Mouse (Mus musculus) myocyte (in vitro differentiated cells): ENCODE results near the gene Snx30.

Source experiments
- POLR2A ChIP-seq: IDR thresholded peaks from one replicate; pipeline ENCODE4 v1.6.1; 2011; ENCODE audit warnings: low read depth, mild to moderate bottlenecking, control low read depth, moderate library complexity; ENCODE audit not compliant: insufficient read length
- REST ChIP-seq: IDR thresholded peaks from one replicate; pipeline ENCODE4 v1.6.1; 2011; ENCODE audit warnings: mild to moderate bottlenecking, control low read depth, moderate library complexity; ENCODE audit not compliant: insufficient read depth, insufficient read length
- SRF ChIP-seq: IDR thresholded peaks from one replicate; pipeline ENCODE4 v1.6.1; 2011; ENCODE audit warnings: low read depth; ENCODE audit not compliant: control insufficient read depth, insufficient read length
- TCF12 ChIP-seq: IDR thresholded peaks from one replicate; pipeline ENCODE4 v1.6.1; 2011; ENCODE audit warnings: mild to moderate bottlenecking, control low read depth; ENCODE audit not compliant: poor library complexity, insufficient read depth, severe bottlenecking

DNA sequence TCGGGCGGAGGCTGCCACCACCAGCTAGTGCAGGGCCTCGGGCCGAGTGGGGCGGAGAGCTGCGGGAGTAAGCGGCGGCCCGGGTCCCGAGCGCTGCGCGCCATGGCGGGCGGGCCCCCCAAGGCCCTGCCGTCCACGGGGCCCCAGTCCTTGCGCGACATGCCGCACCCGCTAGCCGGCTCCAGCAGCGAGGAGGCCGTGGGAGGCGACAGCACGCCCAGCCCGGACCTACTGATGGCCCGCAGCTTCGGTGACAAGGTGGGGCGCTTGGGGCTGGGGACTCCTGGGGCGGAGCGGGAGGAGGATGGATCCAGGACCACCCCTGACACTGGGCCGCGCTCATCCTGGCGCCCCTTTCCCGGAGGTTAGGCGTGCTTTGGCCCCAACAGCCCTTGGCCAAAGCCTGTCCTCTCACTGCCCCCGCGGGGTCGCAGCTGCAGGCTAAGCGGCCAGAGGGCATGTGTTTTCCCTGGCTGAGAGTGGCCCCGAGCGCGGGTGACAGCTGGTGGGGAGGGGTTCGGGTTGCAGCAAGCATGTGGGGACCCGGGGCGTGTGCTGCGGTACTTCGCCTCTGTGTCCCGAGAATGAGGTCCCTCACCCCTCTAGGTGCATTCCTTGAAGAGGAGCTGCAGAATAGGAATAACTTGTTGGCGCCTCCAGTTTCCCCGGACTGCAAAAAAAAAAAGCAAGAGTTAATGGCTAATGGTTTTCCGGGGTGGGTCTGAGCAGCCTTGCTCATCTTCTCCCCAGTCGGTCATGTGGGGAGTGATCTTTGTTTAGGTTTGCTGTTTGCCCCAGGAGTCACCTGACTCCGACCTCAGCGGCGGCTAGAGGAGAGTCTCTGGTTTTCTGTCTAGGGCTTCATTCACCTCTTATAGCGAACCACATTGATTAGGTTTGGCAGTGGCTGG lies 583 bp downstream of the Snx30 start:
- TF ChIP-seq POLR2A (peak; percentile 27), REST (no peak), TCF12 (no peak), SRF (no peak)
